Mouse (Mus musculus): Measurements from ENCODE around the gene Slc1a4. TPM values are rescaled to one million over a fixed set of nuclear protein-coding genes. Genes with fewer than 3 reads are reported as not detected.

Gene Slc1a4
- 10 to 100 TPM; 39.3 to 42.3 TPM for total RNA-seq (2021)

- DNase-seq (ENCODE audit: extremely low spot score in 1 of 2, low spot score in 1 of 2): peak; percentile 80 to 90
These were observed at the start of gene Slc1a4 for GRCm38 (mm10) chr11:20332561-20333514. Gene Slc1a4, minus strand, starts transcription at chr11:20332713.

- DNase-seq (ENCODE audit: extremely low spot score in 1 of 2, low spot score in 1 of 2): no peak
These were observed 47.6 kb upstream of the Slc1a4 start for GRCm38 (mm10) chr11:20380106-20380505.

GRCm38 (mm10) chr11:20376642-20377041 is 44.1 kb upstream of the Slc1a4 start:
- no peak for DNase-seq (ENCODE audit: extremely low spot score in 1 of 2, low spot score in 1 of 2)

GRCm38 (mm10) chr11:20372616-20373211 is 40.2 kb upstream of the Slc1a4 start:
- DNase-seq (ENCODE audit: extremely low spot score in 1 of 2, low spot score in 1 of 2): no peak

- DNase-seq (ENCODE audit: extremely low spot score in 1 of 2, low spot score in 1 of 2): no peak
These were observed 38.0 kb upstream of the Slc1a4 start for GRCm38 (mm10) chr11:20370486-20370885.

- no peak for DNase-seq (ENCODE audit: extremely low spot score in 1 of 2, low spot score in 1 of 2)
These were observed 33.9 kb upstream of the Slc1a4 start for GRCm38 (mm10) chr11:20366456-20366855.

GRCm38 (mm10) chr11:20361354-20361753 is 28.8 kb upstream of the Slc1a4 start:
- DNase-seq (ENCODE audit: extremely low spot score in 1 of 2, low spot score in 1 of 2): no peak

GRCm38 (mm10) chr11:20357684-20358447 is 25.4 kb upstream of the Slc1a4 start:
- no peak for DNase-seq (ENCODE audit: extremely low spot score in 1 of 2, low spot score in 1 of 2)

GRCm38 (mm10) chr11:20348466-20348865 is 16.0 kb upstream of the Slc1a4 start:
- DNase-seq (ENCODE audit: extremely low spot score in 1 of 2, low spot score in 1 of 2): no peak

- peak; percentile 48 to 66 for DNase-seq (ENCODE audit: extremely low spot score in 1 of 2, low spot score in 1 of 2)
These were observed 15.0 kb upstream of the Slc1a4 start for GRCm38 (mm10) chr11:20347548-20347947.

- no peak for DNase-seq (ENCODE audit: extremely low spot score in 1 of 2, low spot score in 1 of 2)
These were observed 13.9 kb upstream of the Slc1a4 start for GRCm38 (mm10) chr11:20346369-20346768.

- no peak for DNase-seq (ENCODE audit: extremely low spot score in 1 of 2, low spot score in 1 of 2)
These were observed 11.4 kb upstream of the Slc1a4 start for GRCm38 (mm10) chr11:20343952-20344351.

GRCm38 (mm10) chr11:20341598-20341997 is 9.1 kb upstream of the Slc1a4 start:
- no peak for DNase-seq (ENCODE audit: extremely low spot score in 1 of 2, low spot score in 1 of 2)

GRCm38 (mm10) chr11:20338703-20339102 is 6.2 kb upstream of the Slc1a4 start:
- no peak for DNase-seq (ENCODE audit: extremely low spot score in 1 of 2, low spot score in 1 of 2)

GRCm38 (mm10) chr11:20334301-20334700 is 1.8 kb upstream of the Slc1a4 start:
- DNase-seq (ENCODE audit: extremely low spot score in 1 of 2, low spot score in 1 of 2): no peak

GRCm38 (mm10) chr11:20331690-20332537 is 599 bp downstream of the Slc1a4 start:
- DNase-seq (ENCODE audit: extremely low spot score in 1 of 2, low spot score in 1 of 2): peak; percentile 34 to 44

GRCm38 (mm10) chr11:20331027-20331689 is 1.4 kb downstream of the Slc1a4 start:
- no peak for DNase-seq (ENCODE audit: extremely low spot score in 1 of 2, low spot score in 1 of 2)

- no peak for DNase-seq (ENCODE audit: extremely low spot score in 1 of 2, low spot score in 1 of 2)
These were observed 2.8 kb downstream of the Slc1a4 start for GRCm38 (mm10) chr11:20329711-20330110.

- no peak for DNase-seq (ENCODE audit: extremely low spot score in 1 of 2, low spot score in 1 of 2)
These were observed 3.7 kb downstream of the Slc1a4 start for GRCm38 (mm10) chr11:20328771-20329170.

Data from layer of hippocampus, postnatal 25 days (tissue).